Mouse (Mus musculus): ENCODE results near the gene Atp7a.

GRCm38 (mm10) chrX:106043863-106044617 is 17.0 kb downstream of the Atp7a start:
- no peak for TF ChIP-seq POLR2A (IDR thresholded peaks at IDR 0.05; ENCODE audit: insufficient read depth, low read length)
- no peak for TF ChIP-seq CTCF (IDR thresholded peaks at IDR 0.05; ENCODE audit: low read depth, low read length)
